Comparison of ENCODE assay signal across 32 mouse cellular contexts in the genomic region with DNA sequence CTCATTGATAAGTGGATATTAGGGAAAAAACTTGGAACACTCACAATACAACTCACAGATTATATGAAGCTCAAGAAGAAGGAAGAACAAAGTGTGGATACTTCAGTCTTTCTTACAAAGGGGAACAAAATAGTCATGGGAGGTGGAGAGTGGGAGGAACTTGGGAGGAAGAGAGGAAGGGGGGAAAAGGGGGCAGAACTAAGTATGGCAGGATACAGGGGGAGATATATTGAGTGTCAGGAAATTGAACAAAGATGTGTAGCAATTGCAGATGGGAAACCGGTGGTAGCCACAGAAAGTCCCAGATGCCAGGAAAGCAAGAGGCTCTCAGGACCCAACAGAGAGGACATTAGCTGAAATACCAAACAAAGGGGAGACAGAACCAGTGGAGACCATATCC.
"Had no signal": no experiment of that assay in that cellular context is flagged by ENCODE, and none has a peak within 500 bp of the region (broad histone marks: within the 10 kb centered on the region; RNA-seq: fewer than 3 reads in every experiment).

No protein-coding gene starts in this region.

- H3K4me2 ChIP-seq: limb, embryonic 12.5 days; limb, embryonic 13.5 days; limb, embryonic 15.5 days; liver, embryonic 11.5 days; liver, embryonic 12.5 days; liver, embryonic 13.5 days; liver, embryonic 15.5 days; lung, embryonic 15.5 days; midbrain, embryonic 11.5 days; midbrain, embryonic 12.5 days; midbrain, embryonic 13.5 days; midbrain, embryonic 15.5 days; neural tube, embryonic 12.5 days had no signal

- H3K4me1 ChIP-seq: limb, embryonic 10.5 days; limb, embryonic 12.5 days; limb, embryonic 13.5 days; limb, embryonic 15.5 days; liver, embryonic 12.5 days; liver, embryonic 13.5 days; liver, embryonic 15.5 days; lung, embryonic 15.5 days; megakaryocyte, embryonic 14.5 days; midbrain, embryonic 10.5 days; midbrain, embryonic 12.5 days; midbrain, embryonic 13.5 days; midbrain, embryonic 15.5 days; neural tube, embryonic 12.5 days had no signal

- H3K36me3 ChIP-seq: limb, embryonic 10.5 days; limb, embryonic 12.5 days; limb, embryonic 13.5 days; limb, embryonic 15.5 days; liver, embryonic 12.5 days; liver, embryonic 13.5 days; liver, embryonic 15.5 days; lung, embryonic 15.5 days; midbrain, embryonic 10.5 days; midbrain, embryonic 12.5 days; midbrain, embryonic 13.5 days; midbrain, embryonic 15.5 days; neural tube, embryonic 12.5 days had no signal

- H3K4me3 ChIP-seq: left cerebral cortex, adult 2 months; limb, embryonic 10.5 days; limb, embryonic 12.5 days; limb, embryonic 13.5 days; limb, embryonic 15.5 days; liver, embryonic 12.5 days; liver, embryonic 13.5 days; liver, embryonic 15.5 days; lung, embryonic 15.5 days; megakaryocyte, embryonic 14.5 days; midbrain, embryonic 10.5 days; midbrain, embryonic 12.5 days; midbrain, embryonic 13.5 days; midbrain, embryonic 15.5 days; myocyte; neural tube, embryonic 12.5 days had no signal

- H3K27me3 ChIP-seq: limb, embryonic 12.5 days; limb, embryonic 13.5 days; limb, embryonic 15.5 days; liver, embryonic 12.5 days; liver, embryonic 13.5 days; liver, embryonic 15.5 days; lung, embryonic 15.5 days; megakaryocyte, embryonic 14.5 days; midbrain, embryonic 12.5 days; midbrain, embryonic 13.5 days; midbrain, embryonic 15.5 days; neural tube, embryonic 12.5 days had no signal

- ATAC-seq: liver, embryonic 12.5 days; liver, postnatal 0 days; lung, postnatal 0 days; midbrain, embryonic 15.5 days; midbrain, embryonic 16.5 days had no signal

- DNase-seq: left cerebral cortex, postnatal 4 days; liver; liver, embryonic 13.5 days; liver, postnatal 0 days; lung, adult 18-20 months; lung, adult 2 months; lung, postnatal 10 days; lung, postnatal 14 days; lung, postnatal 36 days; lung, postnatal 4 days; midbrain, embryonic 14.5 days had no signal

- H3K9me3 ChIP-seq: limb, embryonic 10.5 days; limb, embryonic 12.5 days; limb, embryonic 13.5 days; limb, embryonic 15.5 days; liver, embryonic 12.5 days; liver, embryonic 13.5 days; liver, embryonic 15.5 days; lung, embryonic 15.5 days; megakaryocyte, embryonic 14.5 days; midbrain, embryonic 10.5 days; midbrain, embryonic 12.5 days; midbrain, embryonic 13.5 days; midbrain, embryonic 15.5 days; neural tube, embryonic 12.5 days had no signal

- H3K9ac ChIP-seq: limb, embryonic 12.5 days; limb, embryonic 13.5 days; limb, embryonic 15.5 days; liver, embryonic 12.5 days; liver, embryonic 13.5 days; liver, embryonic 14.5 days; liver, embryonic 15.5 days; liver, postnatal 0 days; lung, embryonic 15.5 days; midbrain, embryonic 12.5 days; midbrain, embryonic 13.5 days; midbrain, embryonic 15.5 days; neural tube, embryonic 12.5 days had no signal

- H3K27ac ChIP-seq: left cerebral cortex, adult 2 months; limb, embryonic 10.5 days; limb, embryonic 12.5 days; limb, embryonic 13.5 days; limb, embryonic 15.5 days; liver, embryonic 12.5 days; liver, embryonic 13.5 days; liver, embryonic 14.5 days; liver, embryonic 15.5 days; lung, embryonic 15.5 days; macrophage; midbrain, embryonic 10.5 days; midbrain, embryonic 12.5 days; midbrain, embryonic 13.5 days; midbrain, embryonic 15.5 days; neural tube, embryonic 12.5 days had no signal
